Mouse (Mus musculus) heart, adult 2 months (tissue): ENCODE data around the gene Mtf1.

Experiments used
- CTCF ChIP-seq: fragments of 200-600 bp; IDR thresholded peaks from 2 replicates; pipeline ENCODE4 v1.8.1; 2022; ENCODE audit warnings: antibody characterized with exemption, mild to moderate bottlenecking, moderate library complexity
- EP300 ChIP-seq: fragments of 200-500 bp; IDR thresholded peaks from 2 replicates; pipeline ENCODE4 v1.6.1; 2011; ENCODE audit warnings: low read depth, low read length, control low read depth; ENCODE audit not compliant: insufficient read depth
- POLR2A ChIP-seq: fragments of 200-500 bp; IDR thresholded peaks from 2 replicates; pipeline ENCODE4 v1.6.1; 2011; ENCODE audit warnings: mild to moderate bottlenecking, low read depth, low read length, control low read depth; ENCODE audit not compliant: insufficient read depth

GRCm38 (mm10) chr4:124765802-124766565 lies 35.9 kb upstream of the Mtf1 start:
- no peak for TF ChIP-seq CTCF
- no peak for TF ChIP-seq EP300
- no peak for TF ChIP-seq POLR2A
